18 mouse cellular contexts compared by ENCODE assay signal in the genomic region with DNA sequence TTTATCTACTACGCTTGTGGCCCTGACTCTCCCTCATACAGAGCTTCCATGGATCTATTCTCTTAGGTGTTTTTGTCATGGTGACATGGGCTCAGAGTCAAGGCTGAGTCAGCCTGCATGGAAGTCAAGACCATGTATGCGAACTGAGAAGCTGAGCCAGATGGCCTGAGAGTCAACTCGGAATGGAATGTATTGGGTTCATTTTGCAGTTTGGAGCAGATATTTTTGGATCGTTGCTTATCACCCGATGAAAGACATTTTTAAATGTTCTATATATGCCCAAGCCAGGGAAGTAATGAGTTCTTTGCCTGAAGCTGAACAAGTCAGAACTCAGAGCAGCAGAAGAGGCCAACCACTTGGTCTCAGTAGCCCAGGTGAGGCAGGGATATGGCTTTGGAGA. TPM values are rescaled to one million over a fixed set of nuclear protein-coding genes. Genes with fewer than 3 reads are reported as not detected.
DNase-seq lines count a peak whose midpoint lies in the region; ATAC-seq and TF ChIP-seq lines count a peak whose summit lies in the region.
"Had no signal": no experiment of that assay in that cellular context is flagged by ENCODE, and none has a peak within 500 bp of the region (broad histone marks: within the 10 kb centered on the region; RNA-seq: fewer than 3 reads in every experiment).

No protein-coding gene starts in this region.

- no peaks in the 10 kb centered on the region for H3K4me1 ChIP-seq in kidney, postnatal 0 days (replicated peaks; ENCODE audit: insufficient read depth, low read length)
- H3K4me1 ChIP-seq in kidney, embryonic 16.5 days (ENCODE audit: insufficient read depth, low read length): no peaks in the 10 kb centered on the region
- peaks cover 43% of the 10 kb centered on the region for H3K4me1 ChIP-seq in heart, embryonic 16.5 days (ENCODE audit: control insufficient read depth, insufficient read depth, low read length)

- H3K4me2 ChIP-seq in kidney, postnatal 0 days (ENCODE audit: low read length): no peak overlapping the region
- no peak overlapping the region for H3K4me2 ChIP-seq in kidney, embryonic 16.5 days (replicated peaks; ENCODE audit: low read depth, low read length)
- H3K4me2 ChIP-seq in heart, embryonic 16.5 days (ENCODE audit: low read depth, low read length): no peak overlapping the region
- H3K4me2 ChIP-seq: hindbrain, embryonic 12.5 days; liver, embryonic 11.5 days; midbrain, embryonic 13.5 days had no signal

- no peak for TF ChIP-seq CTCF in kidney, postnatal 0 days (IDR thresholded peaks at IDR 0.05; ENCODE audit: low read depth)

- no peak for ATAC-seq in kidney, postnatal 0 days (replicated peaks; ENCODE audit: low FRiP score, low read depth)
- ATAC-seq in kidney, embryonic 16.5 days (ENCODE audit: low FRiP score, low TSS enrichment): no peak
- peak; percentile 18; the same call in 1 of the 2 replicates for ATAC-seq in heart, embryonic 16.5 days (replicated peaks; ENCODE audit: extremely low read depth, insufficient read depth, low FRiP score)
- ATAC-seq: forebrain, postnatal 0 days; intestine, postnatal 0 days; midbrain, embryonic 13.5 days had no signal

- DNase-seq in kidney, postnatal 0 days (ENCODE audit: low spot score): peak; percentile 41
- DNase-seq in NIH3T3 (ENCODE audit: low read depth): peak; percentile 53
- peak; percentile 69 for DNase-seq in heart, adult 8-10 months (ENCODE audit: low spot score)
- no peak for DNase-seq in adrenal gland, adult 8-10 months
- DNase-seq in adrenal gland, postnatal 4 days (ENCODE audit: low spot score in 2 of 2): no peak
- no peak for DNase-seq in cerebellum, adult 8-10 months
- DNase-seq: adrenal gland, postnatal 14 days; cerebellum, adult 11 months; cerebellum, postnatal 10 days; forebrain, postnatal 0 days; lung, adult 18-20 months had no signal

- no peak overlapping the region for H3K4me3 ChIP-seq in kidney, postnatal 0 days (replicated peaks; ENCODE audit: low read depth, low read length)
- no peak overlapping the region for H3K4me3 ChIP-seq in kidney, embryonic 16.5 days (ENCODE audit: low read length)
- no peak overlapping the region for H3K4me3 ChIP-seq in heart, embryonic 16.5 days (ENCODE audit: low read length)
- H3K4me3 ChIP-seq: hindbrain, embryonic 12.5 days; midbrain, embryonic 13.5 days had no signal

- no peaks in the 10 kb centered on the region for H3K27me3 ChIP-seq in kidney, postnatal 0 days (ENCODE audit: insufficient read depth, low read length)
- no peaks in the 10 kb centered on the region for H3K27me3 ChIP-seq in kidney, embryonic 16.5 days (ENCODE audit: insufficient read depth, low read length)
- no peaks in the 10 kb centered on the region for H3K27me3 ChIP-seq in heart, embryonic 16.5 days (ENCODE audit: control insufficient read depth, insufficient read depth, low read length)
- H3K27me3 ChIP-seq: hindbrain, embryonic 12.5 days; midbrain, embryonic 13.5 days had no signal

- 78% methylated on average over 5 of the region's 5 CpGs for WGBS in kidney, postnatal 0 days
- WGBS in kidney, embryonic 16.5 days: 88% methylated on average over 5 of the region's 5 CpGs
- WGBS in heart, embryonic 16.5 days: 37% methylated on average over 5 of the region's 5 CpGs

- no peak overlapping the region for H3K27ac ChIP-seq in kidney, postnatal 0 days
- no peak overlapping the region for H3K27ac ChIP-seq in kidney, embryonic 16.5 days (ENCODE audit: low read length)
- peak overlapping the region; percentile 79 for H3K27ac ChIP-seq in heart, embryonic 16.5 days (ENCODE audit: low read length)
- H3K27ac ChIP-seq: hindbrain, embryonic 12.5 days; midbrain, embryonic 13.5 days had no signal

- no peaks in the 10 kb centered on the region for H3K36me3 ChIP-seq in kidney, postnatal 0 days (ENCODE audit: insufficient read depth, low read length)
- H3K36me3 ChIP-seq in kidney, embryonic 16.5 days (ENCODE audit: insufficient read depth, low read length): no peaks in the 10 kb centered on the region
- no peaks in the 10 kb centered on the region for H3K36me3 ChIP-seq in heart, embryonic 16.5 days (ENCODE audit: control insufficient read depth, insufficient read depth)
- H3K36me3 ChIP-seq: hindbrain, embryonic 12.5 days; midbrain, embryonic 13.5 days had no signal

- H3K9me3 ChIP-seq in kidney, postnatal 0 days (replicated peaks; ENCODE audit: low read length): no peaks in the 10 kb centered on the region
- H3K9me3 ChIP-seq in kidney, embryonic 16.5 days (ENCODE audit: low read length): no peaks in the 10 kb centered on the region
- H3K9me3 ChIP-seq in heart, embryonic 16.5 days (replicated peaks; ENCODE audit: control insufficient read depth, low read length): no peaks in the 10 kb centered on the region
- H3K9me3 ChIP-seq: hindbrain, embryonic 12.5 days; midbrain, embryonic 13.5 days had no signal

- H3K9ac ChIP-seq in kidney, postnatal 0 days (ENCODE audit: low read depth, low read length): no peak overlapping the region
- H3K9ac ChIP-seq in kidney, embryonic 16.5 days (replicated peaks; ENCODE audit: low read length): no peak overlapping the region
- no peak overlapping the region for H3K9ac ChIP-seq in heart, embryonic 16.5 days (ENCODE audit: low read length)
- H3K9ac ChIP-seq: forebrain, postnatal 0 days; hindbrain, embryonic 12.5 days; midbrain, embryonic 13.5 days had no signal

RNA-seq across cellular contexts. Expression of a gene that starts 54.9 kb away (rescaled TPM):
- 8.9 and 9.0 TPM in 2 replicates for polyA plus RNA-seq in kidney, postnatal 0 days (2015; fragmentation: Nextera tagmentation; extraction: Ambion mirVana)
- 8.4 and 8.8 TPM in 2 replicates for polyA plus RNA-seq in kidney, embryonic 16.5 days (2015; fragmentation: Nextera tagmentation; extraction: Ambion mirVana)
- total RNA-seq in heart, adult 8-10 months (2022): 100 to 1,000 TPM; 352 to 622 (median 508) TPM
- polyA plus RNA-seq in heart, embryonic 16.5 days (2015; fragmentation: Nextera tagmentation; extraction: Ambion mirVana): 28.4 and 30.1 TPM in 2 replicates
- total RNA-seq in adrenal gland, adult 8-10 months (2022): 10 to 100 TPM; 28.5 to 45.1 (median 37.6) TPM
- total RNA-seq in adrenal gland, postnatal 4 days (2021): 10 to 100 TPM; 69.9 to 88.9 TPM
- total RNA-seq: MEL had no signal

Comparison
In these comparisons a context has a peak if more than half of its experiments do, and no peak if none do; other contexts are left out.
1. DNase-seq: peak in kidney, postnatal 0 days (single experiment), NIH3T3 (single experiment) and heart, adult 8-10 months (single experiment); none in adrenal gland, adult 8-10 months (single experiment), adrenal gland, postnatal 4 days (0 of 2) and cerebellum, adult 8-10 months (single experiment).